Mouse (Mus musculus): ENCODE data around the gene Ikbkg. TPM values are rescaled to one million over a fixed set of nuclear protein-coding genes. Genes with fewer than 3 reads are reported as not detected.
A peak's percentile ranks its signal among the peaks of the same experiment; 100 is the strongest.
"Not testable (repeated sequence)": the region's sequence is repeated elsewhere in the genome, so short reads cannot be mapped to it uniquely, and the experiment has no call there.

Gene Ikbkg
- total RNA-seq (2014; rRNA removed) = 50.5 and 68.5 TPM in 2 replicates
- 24.3 and 32.8 TPM in 2 replicates for polyA plus RNA-seq (2012; rRNA removed)

DNA sequence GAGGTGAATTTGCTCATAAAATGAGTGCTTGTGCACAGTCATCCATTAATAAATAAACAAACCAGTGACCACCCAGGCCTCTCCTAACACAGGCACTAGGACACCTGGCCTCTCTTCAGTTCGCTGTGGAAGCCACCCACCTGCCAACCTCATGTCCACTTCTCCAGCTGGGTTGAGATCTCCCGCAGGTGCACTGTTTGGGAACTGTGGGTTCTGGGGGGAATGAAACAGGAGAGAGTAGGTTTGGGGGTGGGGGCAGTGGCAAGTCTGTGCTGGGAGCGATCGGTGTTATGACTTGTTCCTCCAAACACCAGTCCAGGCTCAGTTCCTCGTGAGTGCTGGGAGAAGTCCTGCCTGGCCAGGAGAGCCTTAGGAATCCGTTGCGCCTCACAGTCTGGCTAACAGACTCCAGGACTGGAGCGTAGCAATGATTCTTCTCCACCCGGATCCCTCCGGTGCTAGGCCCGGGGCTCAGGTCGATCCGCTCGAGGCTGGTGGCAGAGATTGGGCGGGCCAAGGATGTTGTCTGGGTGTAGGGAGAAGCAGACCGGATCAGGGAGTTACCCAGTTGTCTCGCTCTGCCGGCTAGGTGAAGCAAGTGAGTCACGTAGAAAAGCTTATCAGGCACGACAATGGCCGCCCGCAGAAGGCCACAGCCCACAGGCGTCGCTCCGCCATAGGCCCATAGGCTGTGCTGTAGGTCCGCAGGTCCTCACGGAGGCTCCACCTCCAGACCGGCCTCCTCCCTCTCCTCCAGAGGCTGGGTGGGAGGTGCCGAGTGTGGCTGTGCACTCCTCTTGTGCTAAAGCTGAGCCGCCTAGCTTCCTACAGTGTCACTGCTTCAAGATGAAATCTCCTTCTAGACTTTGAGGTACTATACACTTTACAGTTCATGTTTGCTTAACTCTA is at the start of gene Ikbkg, which contains the start of gene Fam3a:
Ikbkg (plus strand) TSS at position 756 of the 909 bp plus-strand sequence.
Fam3a (minus strand) TSS at position 738 of the 909 bp plus-strand sequence.
- Histone ChIP-seq H3K27me3 (ENCODE audit: control insufficient read depth, insufficient read depth, low read length) (no peaks in the 10 kb centered on the region), H3K27ac (replicated peaks; ENCODE audit: insufficient read depth, low read depth, low read length) (peak within 1 kb of the TSS; percentile 67), H3K36me3 (ENCODE audit: control insufficient read depth, insufficient read depth, low read length) (no peaks in the 10 kb centered on the region; the same call in none of the 2 replicates), H3K4me1 (ENCODE audit: control insufficient read depth, insufficient read depth, low read length) (no peaks in the 10 kb centered on the region; the same call in 1 of the 2 replicates), H3K4me3 (ENCODE audit: insufficient read depth, low read depth, low read length) (peak within 1 kb of the TSS; percentile 88), H3K9ac (ENCODE audit: low read depth, low read length) (peak within 1 kb of the TSS; percentile 76), H3K79me2 (ENCODE audit: control insufficient read depth, insufficient read depth, low read length) (no peaks in the 10 kb centered on the region)
- under 1% methylated on average over 30 of the region's 30 CpGs for WGBS
- peak; percentile 59 for TF ChIP-seq CTCF (IDR thresholded peaks at IDR 0.05; ENCODE audit: low read depth, low read length)
- peak; percentile 64 for TF ChIP-seq POLR2A (IDR thresholded peaks at IDR 0.05; ENCODE audit: extremely low read depth, insufficient read depth, low read length)
- peak; percentile 80 for DNase-seq (ENCODE audit: extremely low read depth, low read depth, low spot score)

DNA sequence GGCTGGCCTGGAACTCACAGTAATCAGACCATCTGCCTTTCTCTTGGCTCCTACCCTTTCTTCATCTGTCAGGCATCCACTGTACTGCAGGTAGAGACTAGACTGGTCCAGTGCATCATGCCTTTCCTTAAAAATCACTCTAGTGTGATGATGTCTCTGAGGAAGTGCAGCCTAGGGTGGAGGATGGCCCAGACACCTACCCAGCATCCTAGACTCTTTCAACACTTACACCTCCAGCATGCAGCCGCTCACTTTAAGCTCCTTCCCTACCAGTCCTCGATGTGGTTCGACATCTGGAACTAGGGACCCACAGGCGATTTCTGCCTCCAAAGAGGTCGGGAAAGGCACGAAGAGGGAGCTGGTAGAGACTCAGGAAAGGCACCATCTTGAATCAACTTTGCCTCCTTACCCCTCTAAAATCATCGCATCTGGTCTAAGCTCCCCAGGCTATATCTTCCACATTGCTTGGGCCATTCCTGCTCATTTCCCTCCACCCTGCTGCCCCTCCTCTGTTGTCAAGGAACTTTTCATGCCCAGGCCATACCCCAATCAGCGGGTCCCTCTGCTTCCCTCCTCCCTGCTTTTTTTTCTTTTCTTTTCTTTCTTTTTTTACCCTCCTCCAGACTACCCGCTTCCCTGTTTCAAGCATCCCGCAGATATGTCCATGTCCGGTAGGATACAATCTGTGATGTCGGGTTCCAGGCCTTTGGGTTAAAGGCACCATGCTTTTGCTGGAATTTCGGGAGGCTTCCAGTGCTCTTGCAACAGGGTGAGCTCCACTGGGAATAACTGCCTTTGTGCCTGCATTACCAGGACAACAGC is 40.2 kb upstream of the Ikbkg start:
- 7% methylated on average over 13 of the region's 13 CpGs for WGBS
- H3K27ac ChIP-seq (replicated peaks; ENCODE audit: insufficient read depth, low read depth, low read length) = 0 out of 2 replicates have a peak overlapping the region, but pooled peaks have one; percentile 2

DNA sequence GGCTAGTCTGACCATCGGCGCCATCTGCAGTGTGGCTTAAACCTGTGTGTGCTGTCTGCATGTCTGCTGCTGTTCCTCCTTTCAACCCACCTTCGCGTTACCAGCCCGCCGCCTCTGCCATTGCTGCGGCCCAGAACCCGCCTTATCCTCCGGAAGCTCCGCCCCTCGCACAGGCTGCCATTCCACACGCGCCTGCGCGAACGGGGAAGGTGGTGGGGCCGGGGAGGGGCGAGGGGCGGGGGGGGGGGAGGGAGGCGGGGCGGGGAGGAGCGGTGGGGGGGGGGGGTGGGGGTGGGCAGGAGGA is 39.7 kb upstream of the Ikbkg start, which contains the start of gene Lage3:
Lage3 (minus strand) TSS at position 152 of the 304 bp plus-strand sequence.
- 0 out of 2 replicates have a peak within 1 kb of the TSS, but pooled peaks have one; percentile 2 for H3K27ac ChIP-seq (replicated peaks; ENCODE audit: insufficient read depth, low read depth, low read length)
- peak; percentile 50 for DNase-seq (ENCODE audit: extremely low read depth, low read depth, low spot score)
- 0% methylated on average over 7 of the region's 22 CpGs for WGBS
- H3K36me3 ChIP-seq (ENCODE audit: control insufficient read depth, insufficient read depth, low read length) = no peaks in the 10 kb centered on the region
- no peaks in the 10 kb centered on the region for H3K79me2 ChIP-seq (ENCODE audit: control insufficient read depth, insufficient read depth, low read length)
- peaks cover 4% of the 10 kb centered on the region; the same call in 1 of the 2 replicates for H3K4me1 ChIP-seq (ENCODE audit: control insufficient read depth, insufficient read depth, low read length)
- TF ChIP-seq POLR2A (IDR thresholded peaks at IDR 0.05; ENCODE audit: extremely low read depth, insufficient read depth, low read length) (peak; percentile 67), CTCF (IDR thresholded peaks at IDR 0.05; ENCODE audit: low read depth, low read length) (no peak)
- H3K4me3 ChIP-seq (ENCODE audit: insufficient read depth, low read depth, low read length) = peak within 1 kb of the TSS; percentile 56
- H3K27me3 ChIP-seq (ENCODE audit: control insufficient read depth, insufficient read depth, low read length) = no peaks in the 10 kb centered on the region
- H3K9ac ChIP-seq (ENCODE audit: low read depth, low read length) = peak within 1 kb of the TSS; percentile 37

More for the DNA sequence above, 40.2 kb upstream of the Ikbkg start:
- Histone ChIP-seq H3K36me3 (ENCODE audit: control insufficient read depth, insufficient read depth, low read length) (no peaks in the 10 kb centered on the region), H3K79me2 (ENCODE audit: control insufficient read depth, insufficient read depth, low read length) (no peaks in the 10 kb centered on the region), H3K4me3 (ENCODE audit: insufficient read depth, low read depth, low read length) (peak overlapping the region; percentile 56), H3K4me1 (ENCODE audit: control insufficient read depth, insufficient read depth, low read length) (peaks cover 4% of the 10 kb centered on the region; the same call in 1 of the 2 replicates), H3K27me3 (ENCODE audit: control insufficient read depth, insufficient read depth, low read length) (no peaks in the 10 kb centered on the region), H3K9ac (ENCODE audit: low read depth, low read length) (peak overlapping the region; percentile 37)
- TF ChIP-seq POLR2A (IDR thresholded peaks at IDR 0.05; ENCODE audit: extremely low read depth, insufficient read depth, low read length) = no peak
- no peak for TF ChIP-seq CTCF (IDR thresholded peaks at IDR 0.05; ENCODE audit: low read depth, low read length)
- no peak for DNase-seq (ENCODE audit: extremely low read depth, low read depth, low spot score)

DNA sequence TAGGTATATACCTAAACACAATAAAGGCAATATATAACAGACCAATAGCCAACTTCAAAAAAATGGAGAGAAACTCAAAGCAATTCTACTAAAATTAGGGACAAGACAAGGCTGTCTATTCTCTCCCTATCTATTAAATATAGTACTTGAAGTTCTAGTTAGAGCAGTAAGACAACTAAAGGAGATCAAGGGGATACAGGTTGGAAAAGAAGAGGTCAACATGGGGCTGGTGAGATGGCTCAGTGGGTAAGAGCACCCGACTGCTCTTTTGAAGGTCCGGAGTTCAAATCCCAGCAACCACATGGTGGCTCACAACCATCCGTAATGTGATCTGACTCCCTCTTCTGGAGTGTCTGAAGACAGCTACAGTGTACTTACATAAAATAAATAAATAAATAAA is 36.0 kb upstream of the Ikbkg start:
- DNase-seq (ENCODE audit: extremely low read depth, low read depth, low spot score); H3K79me2 ChIP-seq (ENCODE audit: control insufficient read depth, insufficient read depth, low read length); H3K36me3 ChIP-seq (ENCODE audit: control insufficient read depth, insufficient read depth, low read length); H3K4me3 ChIP-seq (ENCODE audit: insufficient read depth, low read depth, low read length); H3K27me3 ChIP-seq (ENCODE audit: control insufficient read depth, insufficient read depth, low read length); H3K9ac ChIP-seq (ENCODE audit: low read depth, low read length); H3K4me1 ChIP-seq (ENCODE audit: control insufficient read depth, insufficient read depth, low read length); H3K27ac ChIP-seq (replicated peaks; ENCODE audit: insufficient read depth, low read depth, low read length): not testable (repeated sequence)
- WGBS = 85% methylated on average over 3 of the region's 3 CpGs

DNA sequence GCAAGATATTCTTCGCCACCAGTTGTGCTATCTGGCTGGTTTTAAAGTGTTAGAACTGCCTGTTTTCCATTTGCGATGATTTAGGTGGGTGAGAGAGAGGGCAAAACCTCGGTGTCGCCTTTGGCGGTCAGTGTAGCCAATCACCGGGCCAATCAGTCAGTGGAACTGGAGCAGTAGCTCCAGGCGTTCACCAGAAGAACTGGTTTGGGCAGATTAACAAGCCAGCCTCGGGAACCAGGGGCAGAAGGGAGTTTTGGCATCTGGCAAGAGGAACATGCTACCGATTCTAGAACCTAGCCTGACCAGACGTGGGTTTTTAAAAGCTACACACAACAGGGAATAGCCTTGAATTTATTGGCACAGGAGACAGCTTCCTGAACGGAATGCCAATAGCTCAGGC is 33.9 kb upstream of the Ikbkg start:
- TF ChIP-seq POLR2A (IDR thresholded peaks at IDR 0.05; ENCODE audit: extremely low read depth, insufficient read depth, low read length) = no peak
- no peak overlapping the region for H3K4me3 ChIP-seq (ENCODE audit: insufficient read depth, low read depth, low read length)
- no peak for DNase-seq (ENCODE audit: extremely low read depth, low read depth, low spot score)
- no peaks in the 10 kb centered on the region for H3K27me3 ChIP-seq (ENCODE audit: control insufficient read depth, insufficient read depth, low read length)
- H3K4me1 ChIP-seq (ENCODE audit: control insufficient read depth, insufficient read depth, low read length) = no peaks in the 10 kb centered on the region
- H3K36me3 ChIP-seq (ENCODE audit: control insufficient read depth, insufficient read depth, low read length) = no peaks in the 10 kb centered on the region
- no peak overlapping the region for H3K9ac ChIP-seq (ENCODE audit: low read depth, low read length)
- no peak overlapping the region for H3K27ac ChIP-seq (replicated peaks; ENCODE audit: insufficient read depth, low read depth, low read length)
- no peaks in the 10 kb centered on the region for H3K79me2 ChIP-seq (ENCODE audit: control insufficient read depth, insufficient read depth, low read length)
- WGBS = 48% methylated on average over 11 of the region's 11 CpGs
